Mouse (Mus musculus) embryonic fibroblast, embryonic 13.5 days (primary cell): Measurements from ENCODE around the gene Stk26. TPM values are rescaled to one million over a fixed set of nuclear protein-coding genes. Genes with fewer than 3 reads are reported as not detected.
A peak's percentile ranks its signal among the peaks of the same experiment; 100 is the strongest.

ENCODE experiments used
- H3K27ac ChIP-seq: 2 replicates; pipeline ENCODE4 v1.5.1; 2012; ENCODE audit warnings: low read length, control low read depth, inconsistent platforms; ENCODE audit not compliant: insufficient read depth
- H3K4me1 ChIP-seq: 2 replicates; pipeline ENCODE4 v1.6.1; 2011; ENCODE audit warnings: low read length; ENCODE audit not compliant: control insufficient read depth, insufficient read depth
- H3K4me3 ChIP-seq: 2 replicates; pipeline ENCODE4 v1.5.1; 2011; ENCODE audit warnings: mild to moderate bottlenecking, control low read depth, low read length; ENCODE audit not compliant: insufficient read depth
- CTCF ChIP-seq: IDR thresholded peaks from 2 replicates; pipeline ENCODE4 v1.5.1; 2011; ENCODE audit warnings: mild to moderate bottlenecking, control low read depth, low read length, moderate library complexity, borderline replicate concordance; ENCODE audit not compliant: insufficient read depth
- POLR2A ChIP-seq: IDR thresholded peaks from 2 replicates; pipeline ENCODE4 v1.6.1; 2011; ENCODE audit warnings: low read depth, mild to moderate bottlenecking, control low read depth, low read length, moderate library complexity
- polyA plus RNA-seq: library from polyadenylated mRNA; stranded (reverse); fragments of >200 nt; gene quantifications from 2 replicates; pipeline ENCODE4 v1.2.4, GENCODE M21; 2011; ENCODE audit warnings: low read depth; ENCODE audit not compliant: missing spikeins, insufficient read length

Gene Stk26
- polyA plus RNA-seq, 1 experiment = 6.5 TPM

GRCm38 (mm10) chrX:50842046-50842445 is 1.2 kb downstream of the Stk26 start:
- H3K27ac ChIP-seq = no peak overlapping the region

DNA sequence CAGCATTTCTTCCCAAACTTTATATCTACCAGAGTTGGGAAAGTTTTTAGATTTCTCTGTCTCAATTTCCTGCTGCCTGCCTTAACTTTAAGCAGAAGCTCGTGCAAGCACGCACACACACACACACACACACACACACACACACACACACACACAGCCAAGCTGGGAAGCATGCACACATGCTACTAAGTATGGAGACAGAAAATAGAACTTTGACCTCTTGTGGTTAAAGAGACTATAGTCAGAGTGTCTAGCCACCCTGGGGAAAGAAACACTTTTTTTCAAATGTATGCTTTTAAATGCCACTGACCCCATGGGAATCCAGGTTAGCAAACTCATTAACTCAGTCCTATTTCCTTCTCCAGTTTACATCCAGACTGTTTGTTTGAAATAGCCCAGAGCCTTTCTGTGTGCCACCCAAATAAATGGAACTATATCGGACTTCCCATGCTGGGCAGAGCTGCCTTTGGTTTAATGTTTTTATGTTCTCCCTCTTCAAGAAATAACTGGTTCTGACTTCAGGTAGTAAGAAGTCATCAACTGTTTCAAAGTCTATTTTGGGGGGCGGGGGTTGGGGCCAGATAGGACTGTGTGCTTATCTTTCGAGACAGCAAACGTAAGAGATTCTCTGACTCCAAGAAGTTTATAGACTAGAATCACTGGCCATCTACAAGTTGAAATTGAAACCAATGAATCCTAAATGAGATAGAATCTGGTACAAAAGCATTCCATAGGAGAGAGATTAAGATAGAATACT is 9.8 kb downstream of the Stk26 start:
- TF ChIP-seq CTCF (no peak), POLR2A (no peak)
- no peaks in the 10 kb centered on the region for H3K4me1 ChIP-seq
- no peak overlapping the region for H3K4me3 ChIP-seq
- no peak overlapping the region for H3K27ac ChIP-seq

More at GRCm38 (mm10) chrX:50842046-50842445, 1.2 kb downstream of the Stk26 start:
- peak overlapping the region; percentile 54; the same call in 1 of the 2 replicates for H3K4me3 ChIP-seq
- no peaks in the 10 kb centered on the region for H3K4me1 ChIP-seq
- TF ChIP-seq POLR2A (no peak), CTCF (no peak)

DNA sequence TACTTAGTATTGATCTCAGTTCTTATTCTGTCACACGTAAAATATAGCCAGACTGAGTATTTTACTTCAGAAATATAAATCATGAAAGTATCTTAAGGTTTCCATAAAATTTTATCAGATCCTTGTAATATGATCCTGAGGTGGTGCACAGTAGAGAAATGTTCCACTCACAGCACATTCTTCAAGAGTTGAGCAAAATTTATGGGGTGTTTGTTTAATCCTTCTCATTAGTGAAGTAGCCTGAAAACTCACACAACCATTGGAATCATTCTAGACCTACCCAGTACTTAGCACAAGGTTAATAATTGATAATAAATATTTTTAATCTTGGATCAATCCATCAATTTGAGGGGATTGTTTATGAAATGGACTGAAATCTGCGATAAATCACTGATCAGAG is 22.9 kb downstream of the Stk26 start:
- Histone ChIP-seq H3K4me3 (no peak overlapping the region), H3K4me1 (no peaks in the 10 kb centered on the region), H3K27ac (no peak overlapping the region)
- no peak for TF ChIP-seq CTCF
- TF ChIP-seq POLR2A = no peak

GRCm38 (mm10) chrX:50864734-50865133 is 23.9 kb downstream of the Stk26 start:
- Histone ChIP-seq H3K27ac (no peak overlapping the region), H3K4me1 (no peaks in the 10 kb centered on the region), H3K4me3 (no peak overlapping the region)
- no peak for TF ChIP-seq CTCF
- no peak for TF ChIP-seq POLR2A

- H3K27ac ChIP-seq = no peak overlapping the region
- H3K4me1 ChIP-seq = no peaks in the 10 kb centered on the region; the same call in 1 of the 2 replicates
- H3K4me3 ChIP-seq = no peak overlapping the region
- no peak for TF ChIP-seq POLR2A
- no peak for TF ChIP-seq CTCF
These were observed 33.6 kb downstream of the Stk26 start for GRCm38 (mm10) chrX:50874246-50875002.

GRCm38 (mm10) chrX:50887999-50888398 is 47.2 kb downstream of the Stk26 start:
- Histone ChIP-seq H3K4me1 (no peaks in the 10 kb centered on the region), H3K4me3 (no peak overlapping the region), H3K27ac (no peak overlapping the region)
- TF ChIP-seq POLR2A (no peak), CTCF (no peak)

DNA sequence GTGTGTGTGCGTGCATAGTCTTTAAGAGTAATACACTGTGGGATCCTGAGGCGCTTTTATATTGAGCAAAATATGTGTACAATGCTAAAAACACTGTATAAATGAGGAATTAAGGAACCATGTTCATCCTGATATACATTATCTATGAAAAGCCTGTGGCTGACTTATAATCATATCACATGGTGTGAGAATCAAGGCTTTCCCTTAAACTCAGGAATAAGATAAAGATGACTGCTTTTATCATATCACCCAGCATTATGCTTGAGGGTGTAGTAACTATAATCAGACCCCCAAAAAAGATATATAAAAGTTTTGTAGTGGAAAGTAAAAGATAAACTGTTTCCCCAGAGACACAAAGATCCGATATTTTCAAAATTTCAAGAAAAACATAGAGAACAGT is 62.6 kb downstream of the Stk26 start:
- Histone ChIP-seq H3K27ac (no peak overlapping the region), H3K4me3 (no peak overlapping the region), H3K4me1 (no peaks in the 10 kb centered on the region)
- TF ChIP-seq CTCF = no peak
- TF ChIP-seq POLR2A = no peak

- TF ChIP-seq POLR2A (no peak), CTCF (no peak)
- no peak overlapping the region for H3K4me3 ChIP-seq
- no peak overlapping the region for H3K27ac ChIP-seq
- H3K4me1 ChIP-seq = no peaks in the 10 kb centered on the region
These were observed 69.1 kb downstream of the Stk26 start for GRCm38 (mm10) chrX:50909915-50910314.

GRCm38 (mm10) chrX:50917389-50917788 is 76.5 kb downstream of the Stk26 start:
- Histone ChIP-seq H3K27ac (no peak overlapping the region), H3K4me1 (no peaks in the 10 kb centered on the region), H3K4me3 (no peak overlapping the region)
- TF ChIP-seq POLR2A = no peak
- no peak for TF ChIP-seq CTCF

DNA sequence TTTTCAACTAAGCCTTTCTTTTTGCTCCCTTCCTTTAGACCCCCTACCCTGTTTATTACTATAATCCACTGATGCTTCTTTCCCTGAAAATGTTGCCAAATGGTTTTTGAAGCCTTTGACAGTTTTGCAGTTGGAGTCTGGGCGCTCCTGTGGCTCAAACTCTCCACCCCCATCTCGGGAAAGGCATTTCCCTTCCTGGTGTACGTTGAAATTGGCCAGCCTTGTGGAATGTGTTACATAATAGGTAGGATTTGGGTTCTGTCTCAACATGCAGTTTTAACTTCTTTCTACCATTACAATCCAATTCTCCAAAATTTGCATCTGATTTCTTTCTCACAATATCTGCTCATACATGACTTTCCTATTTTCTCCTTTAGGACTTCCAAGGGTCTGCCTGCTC is 77.9 kb downstream of the Stk26 start:
- Histone ChIP-seq H3K4me1 (no peaks in the 10 kb centered on the region), H3K4me3 (no peak overlapping the region), H3K27ac (no peak overlapping the region)
- TF ChIP-seq POLR2A (no peak), CTCF (no peak)
